In the genomic region with DNA sequence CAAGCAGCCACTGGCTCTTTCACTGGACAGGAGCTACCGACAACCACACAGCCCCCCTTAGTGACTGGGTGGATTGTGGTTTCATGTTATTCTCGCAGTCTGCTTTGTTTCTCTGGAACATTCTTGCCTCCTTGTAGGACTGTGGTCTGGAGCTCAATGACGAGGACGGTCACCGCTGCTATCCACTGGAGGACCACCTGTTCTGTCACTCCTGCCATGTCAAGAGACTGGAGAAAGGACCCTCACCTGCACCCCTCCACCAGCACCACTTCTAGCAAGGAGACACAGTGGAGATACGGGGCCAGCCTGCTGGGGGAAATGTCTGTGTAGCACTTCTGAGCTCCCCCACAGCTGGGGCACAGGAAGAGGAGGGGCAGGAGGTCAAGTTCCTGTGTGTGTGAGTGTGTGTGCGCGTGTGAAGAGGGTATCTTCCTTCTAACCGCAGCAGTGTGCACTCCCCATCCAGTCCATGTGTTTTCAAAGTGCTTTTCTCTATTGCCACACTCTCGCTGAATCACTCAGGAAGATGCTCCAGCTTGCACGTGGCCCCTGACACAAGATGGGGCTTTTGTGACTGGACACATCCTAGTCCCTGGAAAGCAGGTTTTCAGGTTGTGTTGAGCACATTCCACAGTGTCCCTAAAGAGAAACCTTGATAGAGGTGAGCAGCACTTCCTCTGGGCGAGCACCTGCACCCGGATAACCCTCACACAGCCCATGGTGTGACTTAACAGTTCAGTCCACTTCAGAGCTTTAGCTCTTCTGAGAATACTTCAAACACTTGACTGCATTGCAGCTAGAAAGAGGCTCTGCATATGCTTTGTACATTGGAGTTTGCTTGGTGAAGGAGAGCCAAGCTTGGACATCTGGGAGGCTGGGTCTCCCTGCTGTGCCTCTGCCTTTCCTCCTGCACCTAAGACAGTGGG, we compare ENCODE assay signal across 14 mouse cellular contexts. TPM values are rescaled to one million over a fixed set of nuclear protein-coding genes. Genes with fewer than 3 reads are reported as not detected.
DNase-seq lines count a peak whose midpoint lies in the region; ATAC-seq and TF ChIP-seq lines count a peak whose summit lies in the region.
"Had no signal": no experiment of that assay in that cellular context is flagged by ENCODE, and none has a peak within 500 bp of the region (broad histone marks: within the 10 kb centered on the region; RNA-seq: fewer than 3 reads in every experiment).

No protein-coding gene starts in this region.

- H3K4me1 ChIP-seq in lung, embryonic 16.5 days (replicated peaks; ENCODE audit: control insufficient read depth, insufficient read depth, low read length) = peaks cover 3% of the 10 kb centered on the region
- no peaks in the 10 kb centered on the region for H3K4me1 ChIP-seq in lung, adult 2 months (ENCODE audit: control insufficient read depth, insufficient read depth, low read length)
- H3K4me1 ChIP-seq in hindbrain, postnatal 0 days (ENCODE audit: insufficient read depth, low read length) = no peaks in the 10 kb centered on the region
- H3K4me1 ChIP-seq: embryonic facial prominence, embryonic 13.5 days; heart, embryonic 10.5 days had no signal

- no peak for DNase-seq in lung, adult 2 months
- peak; percentile 75 for DNase-seq in induced T-regulatory cell, adult 2 months (ENCODE audit: low read depth)
- DNase-seq in naive thymus-derived CD4-positive, alpha-beta T cell, adult 2 months (ENCODE audit: low read depth) = peak; percentile 68
- peak; percentile 76 for DNase-seq in thymus, postnatal 4 days
- DNase-seq in hindbrain, postnatal 0 days (ENCODE audit: low spot score) = no peak
- no peak for DNase-seq in adrenal gland, postnatal 25 days
- DNase-seq: cerebellum, adult 11-12 months; forebrain, postnatal 0 days; kidney, adult 11 months had no signal

- H3K9me3 ChIP-seq in lung, embryonic 16.5 days (ENCODE audit: control insufficient read depth, low read length) = no peaks in the 10 kb centered on the region
- H3K9me3 ChIP-seq in hindbrain, postnatal 0 days (ENCODE audit: low read length) = no peaks in the 10 kb centered on the region
- H3K9me3 ChIP-seq: embryonic facial prominence, embryonic 13.5 days; heart, embryonic 10.5 days; liver, embryonic 15.5 days had no signal

- H3K4me3 ChIP-seq in lung, embryonic 16.5 days (ENCODE audit: low read length) = no peak overlapping the region
- H3K4me3 ChIP-seq in lung, adult 2 months (replicated peaks; ENCODE audit: extremely low read depth, low read depth, low read length) = no peak overlapping the region
- no peak overlapping the region for H3K4me3 ChIP-seq in hindbrain, postnatal 0 days (ENCODE audit: low read length)
- H3K4me3 ChIP-seq: embryonic facial prominence, embryonic 13.5 days; heart, embryonic 10.5 days; liver, embryonic 15.5 days had no signal

- no peak overlapping the region for H3K9ac ChIP-seq in lung, embryonic 16.5 days (ENCODE audit: low read length)
- H3K9ac ChIP-seq in hindbrain, postnatal 0 days (replicated peaks; ENCODE audit: low read length) = no peak overlapping the region
- H3K9ac ChIP-seq: embryonic facial prominence, embryonic 13.5 days; forebrain, postnatal 0 days; liver, embryonic 15.5 days had no signal

- WGBS in lung, embryonic 16.5 days = 61% methylated on average over 13 of the region's 13 CpGs
- 51% methylated on average over 13 of the region's 13 CpGs for WGBS in lung, adult 2 months
- 89% methylated on average over 13 of the region's 13 CpGs for WGBS in hindbrain, postnatal 0 days

- peak; percentile 78 for ATAC-seq in lung, embryonic 16.5 days (ENCODE audit: low read depth)
- ATAC-seq in hindbrain, postnatal 0 days = no peak
- no peak for ATAC-seq in frontal cortex, adult (ENCODE audit: low TSS enrichment)
- ATAC-seq: forebrain, postnatal 0 days had no signal

- H3K27me3 ChIP-seq in lung, embryonic 16.5 days (ENCODE audit: control insufficient read depth, insufficient read depth, low read depth, low read length) = no peaks in the 10 kb centered on the region
- H3K27me3 ChIP-seq in hindbrain, postnatal 0 days (ENCODE audit: insufficient read depth, low read length) = no peaks in the 10 kb centered on the region
- H3K27me3 ChIP-seq: embryonic facial prominence, embryonic 13.5 days; liver, embryonic 15.5 days had no signal

- H3K36me3 ChIP-seq in lung, embryonic 16.5 days (ENCODE audit: control insufficient read depth, insufficient read depth, low read length) = peaks cover 14% of the 10 kb centered on the region
- peaks cover 12% of the 10 kb centered on the region; the same call in 1 of the 2 replicates for H3K36me3 ChIP-seq in hindbrain, postnatal 0 days (ENCODE audit: insufficient read depth, low read length)

- TF ChIP-seq CTCF in lung, adult 2 months (IDR thresholded peaks at IDR 0.05; ENCODE audit: insufficient read depth, low read length) = no peak
- no peak for TF ChIP-seq CTCF in hindbrain, postnatal 0 days (IDR thresholded peaks at IDR 0.05; ENCODE audit: low read depth)

- H3K27ac ChIP-seq in lung, embryonic 16.5 days (ENCODE audit: low read length) = peak overlapping the region; percentile 29
- no peak overlapping the region for H3K27ac ChIP-seq in hindbrain, postnatal 0 days
- H3K27ac ChIP-seq: embryonic facial prominence, embryonic 13.5 days; heart, embryonic 10.5 days; liver, embryonic 15.5 days had no signal

- no peak overlapping the region for H3K4me2 ChIP-seq in lung, embryonic 16.5 days (ENCODE audit: low read depth, low read length)
- H3K4me2 ChIP-seq in hindbrain, postnatal 0 days (ENCODE audit: low read depth, low read length) = no peak overlapping the region
- H3K4me2 ChIP-seq: embryonic facial prominence, embryonic 13.5 days; liver, embryonic 15.5 days had no signal

- no peak for TF ChIP-seq POLR2A in lung, adult 2 months (IDR thresholded peaks at IDR 0.05; ENCODE audit: borderline replicate concordance, extremely low read depth, low read depth, low read length)

RNA-seq across cellular contexts. Expression of gene Sacm1l, which starts 10.3 kb away (rescaled TPM):
- 57.9 and 58.1 TPM in 2 replicates for polyA plus RNA-seq in lung, embryonic 16.5 days (2015; fragmentation: Nextera tagmentation; extraction: Ambion mirVana)
- 5.6 and 9.8 TPM in 2 replicates for polyA plus RNA-seq in lung, adult 2 months (2012; rRNA removed)
- total RNA-seq in hindbrain, postnatal 0 days (2014; rRNA removed) = 24.8 and 32.2 TPM in 2 replicates
- 37.1 and 39.7 TPM in 2 replicates for polyA plus RNA-seq in hindbrain, postnatal 0 days (2015; fragmentation: Nextera tagmentation; extraction: Ambion mirVana)
- 76.0 and 110 TPM in 2 replicates for total RNA-seq in adrenal gland, postnatal 25 days (2021)

RNA-seq across cellular contexts. Expression of gene Limd1, which starts 40.7 kb away (rescaled TPM):
- 57.3 and 61.5 TPM in 2 replicates for polyA plus RNA-seq in lung, embryonic 16.5 days (2015; fragmentation: Nextera tagmentation; extraction: Ambion mirVana)
- 42.0 and 73.5 TPM in 2 replicates for polyA plus RNA-seq in lung, adult 2 months (2012; rRNA removed)
- total RNA-seq in hindbrain, postnatal 0 days (2014; rRNA removed) = 29.7 and 30.3 TPM in 2 replicates
- 11.1 and 11.4 TPM in 2 replicates for polyA plus RNA-seq in hindbrain, postnatal 0 days (2015; fragmentation: Nextera tagmentation; extraction: Ambion mirVana)
- total RNA-seq in adrenal gland, postnatal 25 days (2021) = 32.4 and 34.7 TPM in 2 replicates

Comparison
In these comparisons a context has a peak if more than half of its experiments do, and no peak if none do; other contexts are left out.
1. DNase-seq: peak in induced T-regulatory cell, adult 2 months (single experiment), naive thymus-derived CD4-positive, alpha-beta T cell, adult 2 months (single experiment) and thymus, postnatal 4 days (single experiment); none in lung, adult 2 months (single experiment), hindbrain, postnatal 0 days (single experiment) and adrenal gland, postnatal 25 days (single experiment).